Mouse (Mus musculus) liver, adult 2 months (tissue): ENCODE results near the gene S100z.

Source experiments
- CTCF ChIP-seq: fragments of 200-500 bp; IDR thresholded peaks from 2 replicates; pipeline ENCODE4 v1.5.1; 2011; ENCODE audit warnings: low read depth, low read length, control low read depth
- POLR2A ChIP-seq: fragments of 200-500 bp; IDR thresholded peaks from 2 replicates; pipeline ENCODE4 v1.6.1; 2011; ENCODE audit warnings: low read length, control low read depth; ENCODE audit not compliant: insufficient read depth; ENCODE audit errors: extremely low read depth

GRCm38 (mm10) chr13:95427499-95427898 is 51.0 kb downstream of the S100z start:
- TF ChIP-seq CTCF (no peak), POLR2A (no peak)
